Mouse (Mus musculus) lung, postnatal 10 days (tissue): ENCODE data around the gene Slc35b2.
A peak's percentile ranks its signal among the peaks of the same experiment; 100 is the strongest.

Experiments
- DNase-seq: peaks from one replicate; pipeline ENCODE4 v3.0.0; 2021

Slc35b2 gene

GRCm38 (mm10) chr17:45585725-45586448 lies 22.2 kb downstream of the Slc35b2 start:
- DNase-seq = no peak

GRCm38 (mm10) chr17:45586449-45586837 lies 22.8 kb downstream of the Slc35b2 start:
- peak; percentile 50 for DNase-seq

- no peak for DNase-seq
Observed at GRCm38 (mm10) chr17:45588370-45588769, 24.7 kb downstream of the Slc35b2 start.

GRCm38 (mm10) chr17:45589236-45589635 lies 25.6 kb downstream of the Slc35b2 start:
- DNase-seq = no peak

- DNase-seq = no peak
Observed at GRCm38 (mm10) chr17:45589844-45590243, 26.2 kb downstream of the Slc35b2 start.

- DNase-seq = no peak
Observed at GRCm38 (mm10) chr17:45590410-45590809, 26.7 kb downstream of the Slc35b2 start.

- DNase-seq = no peak
Observed at GRCm38 (mm10) chr17:45591701-45592605, 28.3 kb downstream of the Slc35b2 start.

- peak; percentile 73 for DNase-seq
Observed at GRCm38 (mm10) chr17:45592606-45593431, 29.1 kb downstream of the Slc35b2 start.

- DNase-seq = no peak
Observed at GRCm38 (mm10) chr17:45593479-45593878, 29.8 kb downstream of the Slc35b2 start.

GRCm38 (mm10) chr17:45594195-45594594 lies 30.5 kb downstream of the Slc35b2 start:
- no peak for DNase-seq

- DNase-seq = peak; percentile 92
Observed at GRCm38 (mm10) chr17:45594881-45595735, 31.4 kb downstream of the Slc35b2 start.

GRCm38 (mm10) chr17:45595736-45596390 lies 32.2 kb downstream of the Slc35b2 start:
- no peak for DNase-seq

GRCm38 (mm10) chr17:45596631-45597396 lies 33.1 kb downstream of the Slc35b2 start:
- peak; percentile 91 for DNase-seq

GRCm38 (mm10) chr17:45597787-45598186 lies 34.1 kb downstream of the Slc35b2 start:
- DNase-seq = peak; percentile 70

GRCm38 (mm10) chr17:45598376-45598775 lies 34.7 kb downstream of the Slc35b2 start:
- no peak for DNase-seq

GRCm38 (mm10) chr17:45598891-45599290 lies 35.2 kb downstream of the Slc35b2 start:
- DNase-seq = no peak

GRCm38 (mm10) chr17:45599446-45600242 lies 36.0 kb downstream of the Slc35b2 start, which contains the start of gene Slc29a1:
Gene Slc29a1 (minus strand): TSS chr17:45599606.
- peak; percentile 87 for DNase-seq

GRCm38 (mm10) chr17:45600267-45600666 lies 36.6 kb downstream of the Slc35b2 start:
- no peak for DNase-seq

GRCm38 (mm10) chr17:45601325-45601724 lies 37.7 kb downstream of the Slc35b2 start:
- DNase-seq = no peak

- DNase-seq = no peak
Observed at GRCm38 (mm10) chr17:45601877-45602304, 38.2 kb downstream of the Slc35b2 start, which contains the start of gene Mymx. Gene Mymx (minus strand): TSS chr17:45602102.
